Mouse (Mus musculus): ENCODE results near the gene St13. TPM values are rescaled to one million over a fixed set of nuclear protein-coding genes. Genes with fewer than 3 reads are reported as not detected.

The St13 gene
- total RNA-seq, 2 experiments from 2014 or later = 86.8 to 114 TPM

GRCm38 (mm10) chr15:81399297-81399637 is 610 bp downstream of the St13 start:
- Histone ChIP-seq H3K4me3 (peak overlapping the region; percentile 88), H3K27ac (peak overlapping the region; percentile 97)
- TF ChIP-seq CTCF (IDR thresholded peaks at IDR 0.05) = no peak
- DNase-seq = no peak
- intact Hi-C loops (cut with DNase I) = loop anchor here (5.0 kb wide), 2 partner anchors 37 to 188 kb away; partner anchors contain the start of genes Ep300 and Slc25a17

GRCm38 (mm10) chr15:81398189-81398588 is 1.7 kb downstream of the St13 start:
- intact Hi-C loops (cut with DNase I) = loop anchor here (5.0 kb wide), 2 partner anchors 36 to 189 kb away; partner anchors contain the start of genes Ep300 and Slc25a17
- no peak for DNase-seq
- TF ChIP-seq CTCF (IDR thresholded peaks at IDR 0.05) = no peak
- H3K27ac ChIP-seq = peak overlapping the region; percentile 97
- H3K4me3 ChIP-seq = peak overlapping the region; percentile 88

- DNase-seq = no peak
- Histone ChIP-seq H3K4me3 (no peak overlapping the region), H3K27ac (peak overlapping the region; percentile 63)
- intact Hi-C loops (cut with DNase I) = no loop called here
- no peak for TF ChIP-seq CTCF (IDR thresholded peaks at IDR 0.05)
Measured at GRCm38 (mm10) chr15:81394211-81394915, 5.5 kb downstream of the St13 start.

GRCm38 (mm10) chr15:81392997-81393396 is 6.9 kb downstream of the St13 start:
- no peak overlapping the region for H3K27ac ChIP-seq
- intact Hi-C loops (cut with DNase I) = no loop called here
- no peak overlapping the region for H3K4me3 ChIP-seq
- TF ChIP-seq CTCF (IDR thresholded peaks at IDR 0.05) = no peak
- DNase-seq = peak; percentile 20

- H3K27ac ChIP-seq = no peak overlapping the region
- no peak for DNase-seq
- intact Hi-C loops (cut with DNase I) = no loop called here
- peak; percentile 36 for TF ChIP-seq CTCF (IDR thresholded peaks at IDR 0.05)
- H3K4me3 ChIP-seq = no peak overlapping the region
Measured at GRCm38 (mm10) chr15:81386327-81386726, 13.6 kb downstream of the St13 start.

GRCm38 (mm10) chr15:81378845-81379244 is 21.0 kb downstream of the St13 start:
- Histone ChIP-seq H3K4me3 (no peak overlapping the region), H3K27ac (no peak overlapping the region)
- TF ChIP-seq CTCF (IDR thresholded peaks at IDR 0.05) = no peak
- intact Hi-C loops (cut with DNase I) = no loop called here
- no peak for DNase-seq

- Histone ChIP-seq H3K27ac (no peak overlapping the region), H3K4me3 (no peak overlapping the region)
- intact Hi-C loops (cut with DNase I) = no loop called here
- DNase-seq = no peak
- TF ChIP-seq CTCF (IDR thresholded peaks at IDR 0.05) = no peak
Measured at GRCm38 (mm10) chr15:81374621-81375020, 25.3 kb downstream of the St13 start.

GRCm38 (mm10) chr15:81370356-81370755 is 29.5 kb downstream of the St13 start:
- intact Hi-C loops (cut with DNase I) = no loop called here
- Histone ChIP-seq H3K27ac (no peak overlapping the region), H3K4me3 (no peak overlapping the region)
- DNase-seq = no peak
- TF ChIP-seq CTCF (IDR thresholded peaks at IDR 0.05) = no peak

- intact Hi-C loops (cut with DNase I) = no loop called here
- Histone ChIP-seq H3K4me3 (no peak overlapping the region), H3K27ac (no peak overlapping the region)
- DNase-seq = no peak
- TF ChIP-seq CTCF (IDR thresholded peaks at IDR 0.05) = no peak
Measured at GRCm38 (mm10) chr15:81368601-81369000, 31.3 kb downstream of the St13 start.

GRCm38 (mm10) chr15:81366241-81366640 is 33.6 kb downstream of the St13 start:
- no peak overlapping the region for H3K4me3 ChIP-seq
- no peak for TF ChIP-seq CTCF (IDR thresholded peaks at IDR 0.05)
- H3K27ac ChIP-seq = no peak overlapping the region
- intact Hi-C loops (cut with DNase I) = no loop called here
- DNase-seq = no peak

GRCm38 (mm10) chr15:81365246-81365645 is 34.6 kb downstream of the St13 start:
- Histone ChIP-seq H3K4me3 (no peak overlapping the region), H3K27ac (no peak overlapping the region)
- DNase-seq = no peak
- intact Hi-C loops (cut with DNase I) = no loop called here
- no peak for TF ChIP-seq CTCF (IDR thresholded peaks at IDR 0.05)

- Histone ChIP-seq H3K4me3 (no peak overlapping the region), H3K27ac (no peak overlapping the region)
- DNase-seq = no peak
- no peak for TF ChIP-seq CTCF (IDR thresholded peaks at IDR 0.05)
- intact Hi-C loops (cut with DNase I) = loop anchor here (5.0 kb wide), 1 partner anchor 33 kb away; no protein-coding TSS in a partner anchor
Measured at GRCm38 (mm10) chr15:81364271-81364670, 35.6 kb downstream of the St13 start.

- no peak for TF ChIP-seq CTCF (IDR thresholded peaks at IDR 0.05)
- DNase-seq = no peak
- Histone ChIP-seq H3K27ac (no peak overlapping the region), H3K4me3 (no peak overlapping the region)
- intact Hi-C loops (cut with DNase I) = loop anchor here (5.0 kb wide), 1 partner anchor 35 kb away; no protein-coding TSS in a partner anchor
Measured at GRCm38 (mm10) chr15:81362501-81362900, 37.4 kb downstream of the St13 start.
